Mouse (Mus musculus): ENCODE data around the gene Lsm4.

GRCm38 (mm10) chr8:70699834-70700554, 26.9 kb downstream of the Lsm4 start:
- TF ChIP-seq CTCF (IDR thresholded peaks at IDR 0.05; ENCODE audit: borderline replicate concordance, insufficient read depth, low read length) (no peak), POLR2A (IDR thresholded peaks at IDR 0.05; ENCODE audit: low read depth, low read length) (peak; percentile 77)

Measured in embryonic fibroblast, embryonic 13.5 days (primary cell).